Mouse (Mus musculus): Measurements from ENCODE around the gene Ankrd34c.

- TF ChIP-seq POLR2A (IDR thresholded peaks at IDR 0.05; ENCODE audit: low read depth, low read length): no peak
- no peak for TF ChIP-seq CTCF (IDR thresholded peaks at IDR 0.05; ENCODE audit: borderline replicate concordance, insufficient read depth, low read length)
These were observed 49.1 kb downstream of the Ankrd34c start for GRCm38 (mm10) chr9:89689179-89689578.
